Mouse (Mus musculus) left cerebral cortex, adult 8-10 months (tissue): ENCODE results near the gene Plaur. TPM values are rescaled to one million over a fixed set of nuclear protein-coding genes. Genes with fewer than 3 reads are reported as not detected.
"Not testable (repeated sequence)": the region's sequence is repeated elsewhere in the genome, so short reads cannot be mapped to it uniquely, and the experiment has no call there.

ENCODE experiments used
- DNase-seq, 2 experiments: peaks; one replicate each; pipeline ENCODE4 v3.0.0; 2022; ENCODE audit warnings: low spot score in 2 of 2
- total RNA-seq, 4 experiments: library from RNA; stranded (reverse); gene quantifications; 2 replicates each; pipeline ENCODE4 v1.2.4; 2022

Gene Plaur
- total RNA-seq, 4 experiments from 2014 or later = 0.72 to 4.6 (median 2.1) TPM

- no peak for DNase-seq
These were observed 14.6 kb downstream of the Plaur start for GRCm38 (mm10) chr7:24476856-24477255.

DNA sequence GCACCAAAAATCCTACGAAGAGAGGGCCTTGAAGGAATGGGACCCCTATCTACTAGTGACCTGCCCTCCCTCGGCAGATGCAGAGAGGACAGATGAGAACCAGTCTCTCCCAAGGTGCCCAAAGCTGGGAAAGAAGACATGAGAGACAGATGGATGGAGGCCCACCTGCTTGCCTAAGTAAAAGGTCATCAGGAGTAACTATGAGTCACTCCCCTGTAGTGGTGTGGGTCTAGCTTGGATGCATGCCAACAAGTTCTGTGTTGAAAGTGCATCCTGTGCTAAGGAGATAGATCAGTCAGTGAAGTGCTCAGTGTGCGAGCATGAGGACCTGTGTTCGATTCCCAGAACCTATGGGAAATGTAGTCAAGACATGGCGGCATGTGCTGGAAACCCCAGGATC lies 16.6 kb downstream of the Plaur start:
- no peak for DNase-seq

DNA sequence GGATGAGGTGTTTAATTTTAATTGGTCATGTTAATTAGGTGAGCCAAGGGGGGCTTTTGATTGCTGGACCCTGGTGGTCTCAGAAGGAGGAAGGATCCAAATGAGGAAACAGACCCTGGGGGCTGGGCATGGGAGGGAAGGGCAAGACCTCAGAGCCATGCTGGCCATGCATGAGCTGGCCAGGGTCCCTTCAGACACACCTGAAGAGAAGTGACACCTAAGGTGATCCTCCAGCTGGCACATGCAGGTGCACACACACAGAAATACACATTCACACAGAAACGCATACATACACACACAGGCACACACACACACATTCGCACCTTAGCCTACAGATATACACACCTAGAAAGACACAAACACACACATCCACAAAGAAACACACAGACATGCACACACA lies 17.4 kb downstream of the Plaur start:
- DNase-seq = no peak

DNA sequence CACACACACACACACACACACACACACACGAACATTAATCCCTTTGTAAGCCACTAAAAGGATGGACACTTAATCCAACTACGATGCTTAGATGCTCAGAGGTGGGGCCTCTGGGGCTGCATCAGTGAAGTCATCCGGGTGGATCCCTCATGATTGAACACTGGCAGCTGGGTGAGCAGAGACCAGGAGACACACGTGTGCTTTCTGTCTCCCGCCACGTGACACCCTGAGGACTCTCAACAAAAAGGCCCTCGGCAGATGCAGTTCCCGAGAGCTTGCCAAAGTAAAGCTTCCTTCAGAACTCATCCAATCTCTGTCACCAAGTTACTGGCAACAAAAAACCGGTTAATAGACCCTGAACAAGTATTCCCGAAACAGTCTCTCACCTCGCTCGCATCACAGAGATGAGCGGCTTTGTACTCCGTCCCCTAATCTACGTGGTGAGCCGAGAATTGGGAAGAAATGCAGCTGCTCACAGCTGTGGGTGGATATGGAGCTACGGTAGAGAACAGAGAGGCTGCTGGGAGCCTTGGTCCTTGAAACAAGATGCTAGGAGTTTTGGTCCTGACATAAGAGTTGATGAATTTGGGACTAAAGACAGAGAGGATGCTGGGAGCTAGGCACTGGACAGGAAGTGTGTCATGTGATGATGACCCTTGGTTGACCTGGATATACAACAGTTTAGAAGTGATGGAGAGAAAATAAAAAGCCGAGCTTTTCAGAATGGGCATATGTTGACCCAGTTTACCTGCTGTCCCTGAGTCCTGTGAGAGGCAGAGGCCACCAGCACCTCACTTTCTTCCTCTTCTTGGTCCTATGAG lies 18.0 kb downstream of the Plaur start:
- DNase-seq = peak in 1 of 2 experiments; percentile 77

DNA sequence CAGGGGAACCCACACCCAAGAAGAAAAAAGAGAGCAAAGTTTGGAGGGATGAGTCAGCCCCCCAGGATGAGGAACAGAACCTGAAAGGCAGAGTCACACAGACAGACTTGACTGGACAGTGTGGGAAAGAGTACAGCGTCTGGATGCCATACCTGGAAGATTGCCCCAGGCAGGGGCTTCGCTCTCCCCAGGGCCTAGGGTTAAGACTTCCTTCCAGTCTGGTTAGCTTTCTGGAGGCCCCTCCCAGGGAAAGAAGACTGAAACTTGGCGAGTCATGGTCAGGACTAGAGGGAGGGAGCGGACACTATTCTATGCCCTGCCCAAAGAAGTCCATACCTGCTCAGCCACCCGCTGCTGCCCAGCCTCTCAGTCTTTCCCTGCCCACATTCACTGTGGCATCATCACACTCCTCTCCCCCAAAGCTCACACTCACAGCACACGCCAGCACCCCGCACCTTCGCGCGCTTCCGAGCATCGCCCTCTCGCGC lies 18.7 kb downstream of the Plaur start:
- no peak for DNase-seq

DNA sequence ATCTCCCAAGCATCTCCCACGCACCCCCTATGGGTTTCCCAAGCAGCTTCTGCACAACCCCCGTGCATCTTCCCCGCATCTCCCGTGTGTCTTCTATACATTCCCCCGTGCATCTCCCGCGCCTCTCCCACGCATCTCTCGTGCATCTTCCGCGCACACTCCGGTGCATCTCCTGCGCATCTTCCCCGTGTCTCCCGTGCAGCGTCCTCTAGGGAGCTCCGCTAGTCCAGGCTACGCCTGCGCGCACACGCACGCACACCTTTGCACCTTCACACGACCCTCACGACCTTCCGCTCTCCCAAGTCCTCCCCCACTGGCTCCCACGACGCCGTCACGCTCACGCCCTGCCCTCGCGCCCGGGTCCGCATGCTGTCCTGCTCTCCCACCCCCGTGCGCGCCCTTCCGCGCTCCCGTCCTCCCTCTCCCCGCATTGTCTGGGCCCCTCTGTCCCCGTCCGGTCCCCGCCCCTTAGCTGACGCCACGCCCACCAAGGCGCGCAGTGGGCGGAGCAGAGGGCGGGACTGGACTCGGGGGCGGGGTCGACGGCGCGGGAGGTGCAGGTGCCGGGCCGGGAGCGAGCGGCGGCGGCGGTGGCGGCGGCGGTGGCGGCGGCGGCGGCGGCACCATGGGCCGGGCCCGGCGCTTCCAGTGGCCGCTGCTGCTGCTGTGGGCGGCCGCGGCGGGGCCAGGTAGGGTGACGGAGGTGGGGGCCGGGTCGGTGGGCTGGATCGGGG lies 19.4 kb downstream of the Plaur start, which contains the start of gene Cadm4:
Gene Cadm4 (plus strand): TSS at position 550 of the 734 bp plus-strand sequence.
- DNase-seq = peak; percentile 82 to 86

DNA sequence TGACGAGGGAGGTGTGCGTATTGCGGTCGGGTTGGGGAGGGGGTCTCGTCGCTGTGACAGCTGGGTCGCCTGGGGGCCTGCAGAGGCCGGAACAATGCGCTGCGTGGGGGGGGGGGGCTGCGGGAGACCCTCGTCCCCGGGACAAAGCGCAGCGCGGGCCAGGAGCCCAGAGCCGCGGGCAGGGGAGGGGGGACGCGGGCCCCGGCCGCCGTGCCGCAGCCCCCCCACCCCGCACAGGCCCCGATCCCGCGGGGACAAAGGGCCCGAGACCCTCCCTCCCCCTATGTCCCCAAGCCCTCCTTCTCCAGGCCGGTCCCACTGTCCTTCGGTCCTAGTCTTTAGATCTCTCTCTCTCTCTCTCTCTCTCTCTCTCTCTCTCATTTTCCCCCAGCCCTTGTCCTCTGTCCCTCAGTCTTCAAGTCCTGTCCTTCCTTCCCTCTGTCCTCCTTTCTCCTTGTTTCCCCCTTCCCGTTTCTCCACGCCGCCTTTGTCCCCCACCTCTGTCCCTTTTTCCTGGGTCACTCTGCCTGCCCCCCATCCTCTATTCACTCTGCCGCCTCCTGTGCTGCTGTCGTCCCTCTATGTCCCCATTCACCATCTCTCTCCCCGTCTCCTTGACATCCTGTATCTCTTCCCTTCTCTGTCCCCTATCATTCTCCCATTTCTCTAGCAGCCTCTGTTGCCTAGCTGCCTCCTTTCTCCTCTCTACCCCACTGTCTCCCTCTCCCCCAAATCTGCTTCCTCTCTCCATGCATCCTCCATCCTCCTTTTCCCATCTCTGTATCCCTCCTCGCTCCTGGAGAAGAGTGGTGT lies 20.1 kb downstream of the Plaur start:
- no peak for DNase-seq

- not testable (repeated sequence) for DNase-seq
These were observed 21.0 kb downstream of the Plaur start for GRCm38 (mm10) chr7:24483291-24483690.

DNA sequence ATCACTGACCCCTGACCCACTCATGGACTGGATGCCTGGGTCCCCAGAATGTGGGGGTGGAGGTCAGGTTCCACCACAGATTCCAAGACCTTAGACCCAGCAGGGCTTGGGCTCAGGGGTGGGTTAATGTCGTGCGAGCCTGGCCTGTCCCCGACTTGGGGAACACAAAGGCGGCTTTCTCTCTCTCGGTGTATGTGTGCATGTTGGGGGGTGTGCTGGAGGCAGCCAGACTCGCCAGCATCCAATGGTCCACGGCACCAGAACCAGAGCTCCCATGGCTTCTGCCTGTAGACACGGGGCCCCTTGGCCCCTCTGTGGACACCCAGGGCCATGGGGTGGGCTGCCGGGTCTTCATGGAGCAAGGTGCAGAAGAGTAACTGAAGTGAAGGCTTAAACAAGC lies 23.2 kb downstream of the Plaur start:
- DNase-seq = no peak

DNA sequence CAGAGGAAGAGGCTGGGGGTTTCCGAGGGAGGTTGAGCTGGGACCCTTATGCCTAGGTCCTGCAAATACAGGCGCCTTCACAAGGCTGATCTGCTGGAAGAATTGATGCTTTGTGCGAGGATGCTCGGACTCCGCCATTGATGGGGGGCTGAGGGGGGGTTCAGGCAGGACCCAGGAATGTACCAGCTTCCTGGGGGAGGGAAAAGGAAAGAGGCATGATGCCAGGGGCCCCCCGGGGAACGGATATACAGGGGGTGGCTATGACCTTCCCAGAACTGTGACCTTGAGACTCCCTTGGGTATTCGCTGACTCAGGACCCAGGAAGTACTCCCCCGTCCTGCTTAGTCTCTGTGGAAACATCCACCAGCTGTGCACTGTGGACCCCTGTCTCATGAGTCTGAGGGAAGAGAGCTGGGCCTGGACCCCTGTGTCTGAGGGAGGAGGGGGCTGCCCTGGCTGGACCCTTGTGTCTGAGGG lies 24.4 kb downstream of the Plaur start:
- no peak for DNase-seq

DNA sequence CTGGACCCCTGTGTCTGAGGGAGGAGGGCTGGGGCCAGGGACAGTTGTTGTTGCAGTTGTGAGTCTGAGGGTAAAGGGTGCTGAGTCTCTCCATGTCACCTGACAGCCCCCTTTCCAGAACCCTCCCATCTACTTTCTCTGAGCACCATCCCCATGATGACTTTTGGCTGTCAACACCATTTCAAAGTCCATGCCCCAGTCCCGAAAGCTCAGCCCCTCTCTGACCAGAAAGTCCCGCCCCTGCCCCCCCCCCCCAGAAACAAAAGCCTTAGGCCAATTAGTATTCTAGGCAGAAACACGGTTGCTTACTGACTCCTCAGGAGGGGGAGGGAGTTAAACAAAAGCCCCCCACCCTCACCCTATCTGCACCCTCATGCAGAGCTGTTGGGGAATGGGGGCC lies 25.1 kb downstream of the Plaur start:
- DNase-seq = no peak

DNA sequence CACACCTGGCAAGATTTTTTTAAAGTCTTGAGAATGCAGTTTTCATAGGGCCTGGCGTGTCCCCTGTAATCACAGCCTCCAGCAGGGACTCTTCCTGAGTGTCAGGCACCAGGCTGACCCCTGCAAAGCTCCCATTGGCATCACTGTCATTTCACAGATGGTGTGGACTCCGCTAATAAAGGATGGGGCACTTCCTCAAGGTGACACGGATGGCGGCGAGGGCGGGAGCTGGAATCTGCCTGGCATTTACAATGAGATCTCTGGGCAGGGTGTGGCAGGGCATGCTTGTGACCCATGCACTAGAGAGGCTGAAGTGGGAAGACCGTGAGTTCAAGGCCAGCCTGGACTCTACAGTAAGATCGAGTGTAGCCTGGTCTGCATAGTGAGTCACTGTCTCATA lies 26.0 kb downstream of the Plaur start:
- DNase-seq = no peak

GRCm38 (mm10) chr7:24499856-24500577 lies 37.7 kb downstream of the Plaur start:
- DNase-seq = no peak

DNA sequence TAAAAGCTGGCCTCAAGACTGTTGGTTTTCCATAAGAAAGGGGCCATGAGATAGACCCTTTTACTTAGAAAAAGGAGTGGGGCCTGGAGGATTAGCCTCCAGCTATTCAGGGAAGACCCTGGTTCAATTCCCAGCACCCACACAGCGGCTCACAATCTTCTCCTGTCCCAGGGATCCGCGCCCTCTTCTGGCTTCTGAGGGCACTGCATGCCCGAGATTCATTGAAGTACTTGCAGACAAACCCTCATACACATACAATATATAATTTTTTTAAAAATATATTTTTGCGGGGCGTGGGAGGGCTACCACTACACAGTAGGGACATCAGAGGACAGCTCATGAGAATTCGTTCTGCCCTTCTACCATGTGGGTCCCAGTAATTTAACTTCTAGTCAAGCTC lies 38.6 kb downstream of the Plaur start:
- DNase-seq = no peak

DNA sequence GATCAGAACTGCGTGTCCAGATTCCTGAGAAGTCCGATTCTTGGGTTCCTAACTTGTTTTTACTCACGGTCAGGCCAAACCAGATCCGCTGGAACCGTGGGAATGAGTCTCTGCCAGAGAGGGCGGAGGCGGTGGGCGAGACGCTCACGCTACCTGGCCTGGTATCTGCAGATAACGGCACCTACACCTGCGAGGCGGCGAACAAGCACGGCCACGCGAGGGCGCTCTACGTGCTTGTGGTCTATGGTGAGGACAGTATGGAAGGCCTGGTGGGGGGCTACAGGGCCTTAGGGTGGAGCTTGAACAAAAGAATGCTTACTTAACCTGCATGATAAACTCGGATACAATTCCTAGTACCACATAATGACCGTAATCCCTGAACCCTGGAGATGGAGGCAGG lies 39.2 kb downstream of the Plaur start:
- no peak for DNase-seq

- DNase-seq = no peak
These were observed 41.7 kb downstream of the Plaur start for GRCm38 (mm10) chr7:24504004-24504403.

DNA sequence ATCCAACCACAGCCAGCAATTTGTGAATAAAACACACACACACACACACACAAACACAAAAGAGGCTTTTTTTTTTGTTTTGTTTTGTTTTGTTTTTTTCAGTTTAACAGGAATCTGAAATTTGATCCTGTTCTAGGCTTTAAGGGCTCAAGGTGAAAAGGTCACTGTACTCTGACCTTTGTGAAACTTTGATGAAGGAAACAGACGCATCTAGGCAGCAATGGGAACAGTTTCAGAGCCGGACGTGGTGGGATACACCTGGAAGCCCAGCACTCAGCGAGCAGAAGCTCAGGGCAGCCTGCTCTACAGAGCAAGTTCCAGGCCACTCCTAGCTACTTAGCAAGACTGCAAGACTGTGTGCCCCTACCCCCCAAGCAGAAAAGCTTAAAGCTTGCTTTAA lies 42.6 kb downstream of the Plaur start:
- DNase-seq = no peak

DNA sequence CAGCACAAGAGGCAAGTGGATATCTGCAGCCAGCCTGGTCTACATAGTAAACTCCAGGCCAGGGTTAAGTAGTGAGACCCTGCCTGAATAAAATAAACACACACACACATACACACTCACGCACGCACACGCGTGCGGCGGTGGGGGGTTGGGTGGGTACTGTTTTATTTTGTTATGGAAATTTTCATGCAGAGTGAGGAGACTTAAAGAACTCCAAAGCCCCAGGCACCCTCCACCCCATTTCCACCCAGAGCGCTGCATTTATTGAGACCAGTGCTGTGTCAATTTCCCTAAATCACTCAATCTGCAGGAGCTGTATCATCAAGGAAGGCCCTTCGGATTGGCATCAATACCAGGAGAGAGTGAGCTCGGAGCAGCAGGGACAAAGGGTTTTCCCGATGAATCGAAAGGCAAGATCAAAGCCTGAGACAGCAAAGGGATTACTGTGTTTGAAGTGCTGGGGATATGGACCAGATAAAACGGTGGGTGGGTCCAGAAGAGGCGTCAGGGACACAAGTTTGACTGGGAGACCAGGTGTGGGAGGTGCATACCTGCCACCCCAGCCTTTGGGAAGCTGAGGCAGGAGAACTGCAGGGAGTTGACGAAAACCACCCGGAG lies 43.3 kb downstream of the Plaur start:
- no peak for DNase-seq

DNA sequence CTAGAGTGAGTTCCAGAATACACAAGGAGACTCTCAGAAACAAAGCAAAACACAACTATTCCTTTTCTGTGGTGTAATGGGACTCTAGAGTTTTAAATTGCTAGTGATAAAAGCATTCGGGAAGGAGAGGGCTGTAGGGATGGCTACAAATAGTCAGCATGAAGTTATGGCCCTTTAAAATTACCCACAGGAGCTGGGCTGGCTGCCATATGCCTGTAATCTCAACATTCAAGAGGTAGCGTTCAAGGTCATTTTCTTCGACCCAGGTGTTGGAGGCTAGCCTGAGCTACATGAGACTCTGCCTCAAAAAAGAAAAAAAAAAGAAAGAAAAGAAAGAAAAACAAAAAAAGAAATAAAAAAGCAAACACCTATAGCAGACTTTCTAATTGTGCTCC lies 43.8 kb downstream of the Plaur start:
- no peak for DNase-seq

DNA sequence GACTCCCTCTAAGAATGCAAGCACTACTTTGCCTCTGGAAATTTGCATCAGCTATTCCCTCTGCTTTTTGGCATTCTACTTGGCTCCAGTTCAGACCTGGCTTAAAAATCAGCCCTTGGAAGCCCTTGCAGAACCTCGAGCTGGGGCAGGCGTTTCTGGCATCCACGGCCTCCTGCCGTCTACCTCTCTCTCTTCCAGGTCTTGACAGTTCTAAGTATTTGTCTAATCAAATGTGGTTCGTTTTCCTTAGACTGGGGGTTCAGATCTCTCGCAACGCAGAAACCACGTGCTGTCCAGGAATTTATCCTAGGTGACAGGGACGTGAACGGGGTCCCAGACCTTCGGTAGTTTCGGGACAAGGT lies 44.2 kb downstream of the Plaur start:
- peak in 1 of 2 experiments; percentile 55 for DNase-seq
